Mouse (Mus musculus) hematopoietic stem cell, adult 5-6 weeks (primary cell): ENCODE measurements around the gene Skil. TPM values are rescaled to one million over a fixed set of nuclear protein-coding genes. Genes with fewer than 3 reads are reported as not detected.
A peak's percentile ranks its signal among the peaks of the same experiment; 100 is the strongest.

Experiments used
- ATAC-seq, 2 experiments: fragments of 125-278 bp in 1 of 2; replicated peaks in 1 of 2; 2 replicates each; pipeline ENCODE4 v1.8.0; 2016 to 2017; ENCODE audit warnings: inconsistent platforms in 2 of 2, mild to moderate bottlenecking in 2 of 2, moderate number of reproducible peaks in 2 of 2, low read depth in 1 of 2, moderate TSS enrichment in 1 of 2; ENCODE audit not compliant: low FRiP score in 2 of 2, poor library complexity in 2 of 2, severe bottlenecking in 2 of 2, insufficient read depth in 1 of 2, low TSS enrichment in 1 of 2
- total RNA-seq: library from RNA; stranded (forward); fragments of 172-1452, 232-1000 nt; gene quantifications from 2 replicates; pipeline ENCODE4 v1.2.3, GENCODE M21; 2017

The Skil gene
- total RNA-seq, 1 experiment from 2014 or later = 65.2 TPM

- no peak for ATAC-seq
Observed at GRCm38 (mm10) chr3:31148595-31148994, 53.7 kb downstream of the Skil start.

- peak; percentile 12 to 43; a peak in 2 of 4 replicates for ATAC-seq
Observed at GRCm38 (mm10) chr3:31149706-31150105, 54.8 kb downstream of the Skil start, which contains the start of gene Cldn11. TSS of gene Cldn11 (plus strand) at chr3:31149920.

- ATAC-seq = no peak
Observed at GRCm38 (mm10) chr3:31152108-31152507, 57.2 kb downstream of the Skil start.

- ATAC-seq = no peak
Observed at GRCm38 (mm10) chr3:31156126-31156525, 61.3 kb downstream of the Skil start.

GRCm38 (mm10) chr3:31157776-31158175 lies 62.9 kb downstream of the Skil start:
- ATAC-seq = no peak

- no peak for ATAC-seq
Observed at GRCm38 (mm10) chr3:31160046-31160445, 65.2 kb downstream of the Skil start.

- ATAC-seq = no peak
Observed at GRCm38 (mm10) chr3:31161336-31161735, 66.5 kb downstream of the Skil start.

- no peak for ATAC-seq
Observed at GRCm38 (mm10) chr3:31162860-31163259, 68.0 kb downstream of the Skil start.

GRCm38 (mm10) chr3:31165803-31166202 lies 70.9 kb downstream of the Skil start:
- ATAC-seq = no peak

GRCm38 (mm10) chr3:31166365-31166871 lies 71.6 kb downstream of the Skil start:
- no peak for ATAC-seq

Other genes starting within 250 kb of the Skil start
- 21.1 and 21.6 TPM in 2 replicates for gene Gpr160, start 239.1 kb upstream of the Skil start, total RNA-seq
- gene Phc3, start 125.6 kb upstream of the Skil start, total RNA-seq = 22.7 and 27.5 TPM in 2 replicates
- gene Prkci, start 99.3 kb upstream of the Skil start, total RNA-seq = 15.6 and 16.3 TPM in 2 replicates
- not detected in 2 replicates for gene Cldn11, start 54.9 kb downstream of the Skil start, total RNA-seq
- not detected in 2 replicates for gene Slc7a14, start 215.3 kb downstream of the Skil start, total RNA-seq